Mouse (Mus musculus) ovary, postnatal 36 days (tissue): ENCODE measurements around the gene Kcnrg.

ENCODE experiments used
- DNase-seq: peaks from one replicate; pipeline ENCODE4 v3.0.0; 2022; ENCODE audit warnings: low spot score, mixed read lengths

Gene Kcnrg

DNA sequence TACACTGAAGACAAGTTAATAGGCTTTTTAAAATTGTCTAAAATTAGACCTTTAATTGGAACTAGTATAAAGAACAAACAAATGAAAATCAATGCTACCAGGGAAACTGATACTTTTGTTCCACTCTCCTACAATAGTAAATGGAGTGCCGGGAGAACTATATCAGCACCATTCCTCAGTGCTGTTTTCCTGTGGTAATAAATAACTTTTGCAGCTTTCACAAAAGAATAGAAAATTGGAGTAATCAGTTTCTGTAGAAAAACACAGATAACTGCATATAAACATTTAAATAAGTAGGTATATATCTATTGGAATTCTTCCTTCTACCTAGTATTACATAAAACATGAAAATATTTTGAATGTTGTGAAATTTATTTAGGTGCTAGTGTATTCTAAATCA lies 38.3 kb downstream of the Kcnrg start:
- no peak for DNase-seq

DNA sequence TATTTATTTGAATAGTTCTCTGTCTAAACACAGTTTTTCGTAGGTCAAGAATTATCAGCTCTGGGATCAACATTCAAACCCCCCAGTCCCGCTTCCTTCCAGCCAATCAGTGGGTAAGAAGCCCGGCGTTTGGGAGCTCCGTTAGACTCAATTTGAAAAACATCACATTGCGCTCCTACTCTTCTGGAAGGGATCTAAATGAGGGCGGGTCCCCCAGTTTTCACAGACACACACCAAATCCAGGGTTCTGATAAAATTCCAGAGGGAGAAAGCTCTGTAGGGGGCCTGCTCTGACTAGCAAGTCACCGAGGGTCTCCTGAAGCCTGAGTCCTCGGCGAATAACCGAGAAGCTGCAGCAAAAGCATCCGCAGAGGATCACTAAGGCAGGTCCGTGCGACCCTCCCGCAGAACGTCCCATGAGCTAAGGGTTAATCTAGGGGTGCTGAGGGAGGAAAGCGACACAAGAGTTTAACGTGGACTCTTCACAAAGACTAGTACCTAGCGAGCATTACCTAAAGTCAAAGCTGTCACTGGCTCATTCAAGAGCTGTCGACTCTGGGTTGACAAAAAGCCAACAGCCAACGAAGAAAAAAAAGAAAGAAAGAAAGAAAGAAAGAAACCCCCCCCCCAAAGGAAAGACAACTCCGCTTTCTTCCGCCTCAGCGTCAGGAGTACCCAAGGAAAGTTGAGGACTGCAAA lies 40.1 kb downstream of the Kcnrg start:
- peak; percentile 41 for DNase-seq

- peak; percentile 48 for DNase-seq
Measured at GRCm38 (mm10) chr14:61647881-61648684, 40.8 kb downstream of the Kcnrg start.

- peak; percentile 97 for DNase-seq
Measured at GRCm38 (mm10) chr14:61648685-61649504, 41.6 kb downstream of the Kcnrg start.

GRCm38 (mm10) chr14:61650291-61650960 lies 43.2 kb downstream of the Kcnrg start:
- DNase-seq = no peak

GRCm38 (mm10) chr14:61656469-61656868 lies 49.2 kb downstream of the Kcnrg start:
- DNase-seq = no peak

- DNase-seq = no peak
Measured at GRCm38 (mm10) chr14:61661496-61661895, 54.2 kb downstream of the Kcnrg start.

DNA sequence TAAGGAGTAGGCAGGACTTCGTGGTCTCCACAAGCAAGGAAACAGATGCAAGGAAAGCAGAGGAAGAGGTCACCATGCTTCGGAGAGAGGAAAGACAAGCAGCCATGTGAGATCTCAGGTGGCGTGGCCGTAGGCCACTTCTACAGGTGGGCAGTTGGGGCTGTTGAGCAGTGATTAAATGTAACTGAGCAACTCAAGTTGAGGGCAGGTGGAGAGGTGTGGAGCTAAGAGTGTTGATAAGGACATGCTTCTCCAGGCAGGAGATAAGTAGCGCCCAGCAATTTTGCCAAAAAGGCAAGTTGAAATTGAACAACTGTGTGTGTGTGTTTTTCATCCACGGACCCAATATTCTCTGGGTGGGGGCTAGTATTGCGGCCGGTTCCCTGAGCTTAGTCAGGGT lies 55.0 kb downstream of the Kcnrg start:
- no peak for DNase-seq
